Mouse (Mus musculus): ENCODE measurements around the gene Cdk9. TPM values are rescaled to one million over a fixed set of nuclear protein-coding genes. Genes with fewer than 3 reads are reported as not detected.

Gene Cdk9
- 10 to 100 TPM; 16.3 to 22.9 TPM for polyA plus RNA-seq (2017; shearing (Covaris generic))

GRCm38 (mm10) chr2:32712934-32713817 is at the start of gene Cdk9:
Gene Cdk9, minus strand, starts transcription at chr2:32713076.
- ATAC-seq, result peak; percentile 67

- no peak for ATAC-seq
These were observed 49.0 kb upstream of the Cdk9 start for GRCm38 (mm10) chr2:32761859-32762258.

- ATAC-seq, result no peak
These were observed 48.5 kb upstream of the Cdk9 start for GRCm38 (mm10) chr2:32761361-32761760.

- ATAC-seq, result no peak
These were observed 46.1 kb upstream of the Cdk9 start for GRCm38 (mm10) chr2:32759001-32759400.

- ATAC-seq, result no peak
These were observed 45.6 kb upstream of the Cdk9 start for GRCm38 (mm10) chr2:32758503-32758902.

- ATAC-seq, result peak; percentile 98
These were observed 44.4 kb upstream of the Cdk9 start, which contains the start of gene Tor2a for GRCm38 (mm10) chr2:32757056-32757845. Gene Tor2a, plus strand, starts transcription at chr2:32757234.

- no peak for ATAC-seq
These were observed 43.8 kb upstream of the Cdk9 start for GRCm38 (mm10) chr2:32756674-32757055.

GRCm38 (mm10) chr2:32752181-32752580 is 39.3 kb upstream of the Cdk9 start:
- no peak for ATAC-seq

- no peak for ATAC-seq
These were observed 38.8 kb upstream of the Cdk9 start for GRCm38 (mm10) chr2:32751665-32752033.

- no peak for ATAC-seq
These were observed 38.2 kb upstream of the Cdk9 start for GRCm38 (mm10) chr2:32750887-32751664.

- ATAC-seq, result no peak
These were observed 37.3 kb upstream of the Cdk9 start for GRCm38 (mm10) chr2:32750199-32750598.

GRCm38 (mm10) chr2:32749082-32749481 is 36.2 kb upstream of the Cdk9 start:
- no peak for ATAC-seq

GRCm38 (mm10) chr2:32744272-32744982 is 31.6 kb upstream of the Cdk9 start:
- no peak for ATAC-seq

- no peak for ATAC-seq
These were observed 29.3 kb upstream of the Cdk9 start for GRCm38 (mm10) chr2:32742173-32742531.

- ATAC-seq, result no peak
These were observed 28.6 kb upstream of the Cdk9 start for GRCm38 (mm10) chr2:32741273-32742172.

GRCm38 (mm10) chr2:32740916-32741272 is 28.0 kb upstream of the Cdk9 start, which contains the start of gene 6330409D20Rik:
Gene 6330409D20Rik, minus strand, starts transcription at chr2:32741016.
- no peak for ATAC-seq

- ATAC-seq, result no peak
These were observed 26.4 kb upstream of the Cdk9 start for GRCm38 (mm10) chr2:32739311-32739710.

- ATAC-seq, result no peak
These were observed 24.1 kb upstream of the Cdk9 start for GRCm38 (mm10) chr2:32737008-32737407.

GRCm38 (mm10) chr2:32736306-32736829 is 23.5 kb upstream of the Cdk9 start:
- no peak for ATAC-seq

GRCm38 (mm10) chr2:32734933-32735332 is 22.1 kb upstream of the Cdk9 start:
- ATAC-seq, result no peak

- ATAC-seq, result no peak
These were observed 21.6 kb upstream of the Cdk9 start for GRCm38 (mm10) chr2:32734480-32734879.

Measured in CD4-positive, CD25-positive, alpha-beta regulatory T cell, adult 4 months (primary cell).